ENCODE assay signal across 13 mouse cellular contexts in the genomic region with DNA sequence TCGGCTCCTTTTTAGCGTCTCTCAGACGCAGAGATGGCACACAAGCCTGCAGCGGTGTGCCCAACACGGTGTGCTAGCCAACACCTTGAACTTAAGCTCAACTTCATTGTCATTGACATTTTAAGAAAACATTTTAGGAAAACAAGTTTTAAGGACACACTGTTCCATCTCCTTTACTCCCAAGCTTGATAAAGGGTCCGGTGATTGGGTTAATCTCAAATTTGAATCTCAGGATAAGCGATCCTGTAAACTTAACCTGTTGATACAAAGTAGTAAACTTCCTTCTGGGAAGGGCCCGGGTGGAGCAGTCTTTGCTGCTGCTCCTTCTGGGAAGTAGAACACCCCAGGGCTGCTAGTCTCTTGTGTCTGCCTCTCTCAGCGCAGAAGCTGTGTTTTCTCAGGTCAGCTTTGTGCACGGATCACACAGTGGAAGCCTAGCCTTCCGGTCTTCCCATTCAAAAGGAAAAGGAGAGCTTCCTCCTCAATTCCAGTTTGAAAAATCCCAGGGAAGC.
DNase-seq lines count a peak whose midpoint lies in the region; ATAC-seq and TF ChIP-seq lines count a peak whose summit lies in the region.
"Had no signal": no experiment of that assay in that cellular context is flagged by ENCODE, and none has a peak within 500 bp of the region (broad histone marks: within the 10 kb centered on the region; RNA-seq: fewer than 3 reads in every experiment).

No protein-coding gene starts in this region.

- in situ Hi-C loops in ES-E14 (cut with MboI; ENCODE audit: low sequenced_read_pairs in 2 of 2, unreplicated experiment in 2 of 2), result loop anchor here in 1 of 2 experiments (10.0 kb wide), 1 partner anchor 159 kb away; no protein-coding TSS in a partner anchor

- no peaks in the 10 kb centered on the region for H3K9me3 ChIP-seq in forebrain, embryonic 10.5 days
- no peaks in the 10 kb centered on the region for H3K9me3 ChIP-seq in forebrain, embryonic 13.5 days (replicated peaks)
- no peaks in the 10 kb centered on the region for H3K9me3 ChIP-seq in kidney, embryonic 15.5 days (replicated peaks)
- no peaks in the 10 kb centered on the region for H3K9me3 ChIP-seq in ES-E14 (ENCODE audit: control insufficient read depth, insufficient read depth, low read depth, low read length)
- no peaks in the 10 kb centered on the region for H3K9me3 ChIP-seq in liver, embryonic 14.5 days (ENCODE audit: control insufficient read depth, low read length)
- H3K9me3 ChIP-seq: limb, embryonic 15.5 days; midbrain, embryonic 15.5 days had no signal

- ATAC-seq in forebrain, embryonic 13.5 days, result no peak
- ATAC-seq in kidney, embryonic 15.5 days (replicated peaks; ENCODE audit: low FRiP score), result no peak
- ATAC-seq in liver, embryonic 14.5 days (ENCODE audit: insufficient read depth), result peak; percentile 16; the same call in 1 of the 2 replicates
- no peak for ATAC-seq in erythroid progenitor cell, adult 5-6 weeks (replicated peaks; ENCODE audit: low FRiP score, poor library complexity, severe bottlenecking)
- ATAC-seq: midbrain, embryonic 15.5 days had no signal

- no peaks in the 10 kb centered on the region for H3K36me3 ChIP-seq in forebrain, embryonic 10.5 days (replicated peaks)
- H3K36me3 ChIP-seq in forebrain, embryonic 13.5 days (ENCODE audit: poor library complexity, severe bottlenecking), result no peaks in the 10 kb centered on the region
- no peaks in the 10 kb centered on the region for H3K36me3 ChIP-seq in kidney, embryonic 15.5 days
- H3K36me3 ChIP-seq in ES-E14 (ENCODE audit: control insufficient read depth, insufficient read depth, low read length, poor library complexity, severe bottlenecking), result peaks cover 2% of the 10 kb centered on the region; the same call in 1 of the 2 replicates
- H3K36me3 ChIP-seq in liver, embryonic 14.5 days (replicated peaks; ENCODE audit: control insufficient read depth, insufficient read depth, low read depth), result no peaks in the 10 kb centered on the region
- H3K36me3 ChIP-seq: limb, embryonic 15.5 days; midbrain, embryonic 15.5 days had no signal

- peak overlapping the region; percentile 51; the same call in 1 of the 2 replicates for H3K27ac ChIP-seq in forebrain, embryonic 10.5 days
- H3K27ac ChIP-seq in forebrain, embryonic 13.5 days, result no peak overlapping the region
- peak overlapping the region; percentile 28; the same call in 1 of the 2 replicates for H3K27ac ChIP-seq in kidney, embryonic 15.5 days
- H3K27ac ChIP-seq in ES-E14 (ENCODE audit: insufficient read depth, low read depth, low read length, poor library complexity, severe bottlenecking), result peak overlapping the region; percentile 63; the same call in 1 of the 2 replicates
- no peak overlapping the region for H3K27ac ChIP-seq in liver, embryonic 14.5 days
- H3K27ac ChIP-seq: hindbrain, embryonic 14.5 days; limb, embryonic 15.5 days; midbrain, embryonic 15.5 days had no signal

- H3K9ac ChIP-seq in forebrain, embryonic 13.5 days, result no peak overlapping the region
- no peak overlapping the region for H3K9ac ChIP-seq in kidney, embryonic 15.5 days
- H3K9ac ChIP-seq in ES-E14 (ENCODE audit: insufficient read depth, low read depth, low read length, poor library complexity, severe bottlenecking), result 0 out of 2 replicates have a peak overlapping the region, but pooled peaks have one; percentile 8
- no peak overlapping the region for H3K9ac ChIP-seq in liver, embryonic 14.5 days (replicated peaks)
- H3K9ac ChIP-seq: hindbrain, embryonic 14.5 days; limb, embryonic 15.5 days; midbrain, embryonic 15.5 days had no signal

- TF ChIP-seq EP300 in liver, embryonic 14.5 days (IDR thresholded peaks at IDR 0.05; ENCODE audit: low read depth), result no peak

- 82% methylated on average over 11 of the region's 11 CpGs for WGBS in forebrain, embryonic 10.5 days
- 83% methylated on average over 11 of the region's 11 CpGs for WGBS in forebrain, embryonic 13.5 days
- 78% methylated on average over 11 of the region's 11 CpGs for WGBS in kidney, embryonic 15.5 days
- WGBS in liver, embryonic 14.5 days (ENCODE audit: insufficient replicate concordance), result 44% methylated on average over 11 of the region's 11 CpGs

- TF ChIP-seq CTCF in liver, embryonic 14.5 days (IDR thresholded peaks at IDR 0.05; ENCODE audit: low read depth), result no peak

- H3K4me3 ChIP-seq in forebrain, embryonic 10.5 days, result no peak overlapping the region
- no peak overlapping the region for H3K4me3 ChIP-seq in forebrain, embryonic 13.5 days
- H3K4me3 ChIP-seq in kidney, embryonic 15.5 days (replicated peaks), result no peak overlapping the region
- H3K4me3 ChIP-seq in ES-E14 (ENCODE audit: insufficient read depth in 1 of 2, low read depth in 1 of 2, low read length in 2 of 2, poor library complexity in 1 of 2, severe bottlenecking in 1 of 2), result no peak overlapping the region
- H3K4me3 ChIP-seq in liver, embryonic 14.5 days (ENCODE audit: insufficient read depth in 1 of 2, low read depth in 2 of 2, low read length in 2 of 2), result no peak overlapping the region
- H3K4me3 ChIP-seq: limb, embryonic 15.5 days; midbrain, embryonic 15.5 days had no signal

- no peak for DNase-seq in forebrain, embryonic 10.5 days (ENCODE audit: extremely low spot score, low spot score)
- no peak for DNase-seq in kidney, adult 8-10 months
- DNase-seq in ES-E14 (ENCODE audit: low read depth, low spot score), result no peak
- DNase-seq in liver, embryonic 14.5 days (ENCODE audit: low read depth in 3 of 3, low spot score in 3 of 3), result no peak
- no peak for DNase-seq in thymus, postnatal 0 days (ENCODE audit: low spot score)
- DNase-seq: layer of hippocampus, adult 9-11 months; right cerebral cortex, postnatal 25 days had no signal

- no peak overlapping the region for H3K4me2 ChIP-seq in forebrain, embryonic 13.5 days
- no peak overlapping the region for H3K4me2 ChIP-seq in kidney, embryonic 15.5 days
- H3K4me2 ChIP-seq in liver, embryonic 14.5 days (ENCODE audit: low read depth), result no peak overlapping the region
- H3K4me2 ChIP-seq: hindbrain, embryonic 14.5 days; limb, embryonic 15.5 days; midbrain, embryonic 15.5 days had no signal

- peaks cover 73% of the 10 kb centered on the region for H3K4me1 ChIP-seq in forebrain, embryonic 10.5 days
- H3K4me1 ChIP-seq in forebrain, embryonic 13.5 days, result peaks cover 41% of the 10 kb centered on the region
- peaks cover 40% of the 10 kb centered on the region for H3K4me1 ChIP-seq in kidney, embryonic 15.5 days
- peaks cover 15 to 38% of the 10 kb centered on the region in 2 experiments for H3K4me1 ChIP-seq in ES-E14 (ENCODE audit: control insufficient read depth in 2 of 2, insufficient read depth in 2 of 2, low read length in 2 of 2, poor library complexity in 1 of 2)
- peaks cover 3 to 8% of the 10 kb centered on the region in 2 experiments for H3K4me1 ChIP-seq in liver, embryonic 14.5 days (replicated peaks; ENCODE audit: control insufficient read depth in 2 of 2, insufficient read depth in 2 of 2, low read length in 1 of 2)

- H3K27me3 ChIP-seq in forebrain, embryonic 10.5 days (ENCODE audit: poor library complexity, severe bottlenecking), result no peaks in the 10 kb centered on the region
- H3K27me3 ChIP-seq in forebrain, embryonic 13.5 days, result no peaks in the 10 kb centered on the region
- H3K27me3 ChIP-seq in kidney, embryonic 15.5 days, result no peaks in the 10 kb centered on the region
- H3K27me3 ChIP-seq in liver, embryonic 14.5 days (ENCODE audit: control insufficient read depth, insufficient read depth, low read length), result no peaks in the 10 kb centered on the region
- H3K27me3 ChIP-seq: limb, embryonic 15.5 days; midbrain, embryonic 15.5 days had no signal

TF ChIP-seq in ES-E14, 5 proteins besides CTCF, POLR2A, EP300 and RAD21:
- TF ChIP-seq HCFC1 (IDR thresholded peaks at IDR 0.05; ENCODE audit: borderline replicate concordance, insufficient read depth, low read length) (no peak), MAFK (IDR thresholded peaks at IDR 0.05; ENCODE audit: insufficient read depth, low read depth, low read length) (no peak), ZNF384 (IDR thresholded peaks at IDR 0.05; ENCODE audit: low read depth, low read length) (no peak), ZC3H11A (IDR thresholded peaks at IDR 0.05; ENCODE audit: borderline replicate concordance, low read depth, low read length) (no peak), CHD2 (IDR thresholded peaks at IDR 0.05; ENCODE audit: low read depth, low read length) (no peak)

Comparison
In these comparisons a context has a peak if more than half of its experiments do, and no peak if none do; other contexts are left out.
1. H3K27ac ChIP-seq: peak in forebrain, embryonic 10.5 days (single experiment), kidney, embryonic 15.5 days (single experiment) and ES-E14 (single experiment); none in forebrain, embryonic 13.5 days (single experiment) and liver, embryonic 14.5 days (single experiment).